Mouse (Mus musculus): ENCODE measurements around the gene Mydgf.

Mydgf gene

DNA sequence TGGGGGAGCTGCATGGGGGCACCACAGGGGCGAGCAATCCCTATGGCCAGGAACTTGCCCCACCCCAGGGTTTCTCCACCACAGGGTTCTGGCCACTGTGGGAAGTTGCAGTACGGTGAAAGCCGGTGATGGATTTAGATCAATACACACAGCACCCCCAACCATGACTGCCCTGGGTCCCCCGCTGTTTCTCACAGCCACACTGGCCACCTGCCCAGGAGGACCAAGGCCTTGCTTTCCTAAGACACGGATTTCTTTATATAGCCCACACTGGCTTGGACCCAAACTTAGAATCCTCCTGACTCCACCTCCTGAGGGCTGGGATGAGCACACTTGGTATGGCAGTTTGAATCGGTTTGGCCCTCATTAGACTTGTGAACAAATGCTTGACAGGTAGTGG, 7.5 kb upstream of the Mydgf start:
- no peak for DNase-seq

DNA sequence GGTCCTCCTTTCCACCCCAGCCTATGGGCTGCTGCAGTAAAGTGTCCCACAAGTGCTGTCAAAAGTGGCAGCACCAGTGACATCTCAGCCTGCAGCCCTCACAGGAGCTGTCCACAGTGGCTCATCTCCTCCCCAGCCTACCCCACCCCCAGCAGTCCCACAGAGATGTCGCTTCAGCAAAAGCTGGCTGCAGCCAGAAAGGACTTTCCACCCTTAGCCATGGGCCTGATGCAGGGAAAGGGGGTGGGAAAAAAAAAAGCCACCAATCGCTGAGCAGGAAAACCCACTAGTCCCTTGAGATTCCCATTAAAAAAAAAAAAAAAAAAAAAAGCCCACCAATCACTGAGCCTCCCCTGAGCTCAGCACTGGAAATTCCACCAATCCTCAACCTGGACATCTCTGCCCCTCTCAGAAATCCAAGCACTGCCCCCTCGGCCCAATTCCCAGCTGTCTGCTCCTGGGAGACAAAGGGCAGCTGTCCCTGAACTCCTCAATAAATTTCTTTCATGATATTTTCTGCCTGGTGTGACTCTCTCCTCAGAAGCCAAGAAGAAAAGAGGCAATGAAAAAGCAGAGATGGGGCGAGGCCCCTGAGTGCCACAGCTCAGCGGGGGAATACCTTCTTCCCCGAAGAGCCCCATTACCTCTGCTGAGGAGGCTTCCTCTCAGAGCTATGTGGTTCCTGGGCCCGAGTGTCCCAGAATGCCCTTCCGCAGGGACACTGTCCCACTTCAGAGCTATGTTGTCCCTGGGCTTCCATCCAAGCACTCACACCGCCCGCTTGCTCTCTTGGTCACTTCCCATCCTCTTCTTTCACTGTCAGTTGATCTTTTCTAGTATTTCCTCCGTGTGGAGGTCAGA, 1.8 kb upstream of the Mydgf start:
- no peak for DNase-seq

DNA sequence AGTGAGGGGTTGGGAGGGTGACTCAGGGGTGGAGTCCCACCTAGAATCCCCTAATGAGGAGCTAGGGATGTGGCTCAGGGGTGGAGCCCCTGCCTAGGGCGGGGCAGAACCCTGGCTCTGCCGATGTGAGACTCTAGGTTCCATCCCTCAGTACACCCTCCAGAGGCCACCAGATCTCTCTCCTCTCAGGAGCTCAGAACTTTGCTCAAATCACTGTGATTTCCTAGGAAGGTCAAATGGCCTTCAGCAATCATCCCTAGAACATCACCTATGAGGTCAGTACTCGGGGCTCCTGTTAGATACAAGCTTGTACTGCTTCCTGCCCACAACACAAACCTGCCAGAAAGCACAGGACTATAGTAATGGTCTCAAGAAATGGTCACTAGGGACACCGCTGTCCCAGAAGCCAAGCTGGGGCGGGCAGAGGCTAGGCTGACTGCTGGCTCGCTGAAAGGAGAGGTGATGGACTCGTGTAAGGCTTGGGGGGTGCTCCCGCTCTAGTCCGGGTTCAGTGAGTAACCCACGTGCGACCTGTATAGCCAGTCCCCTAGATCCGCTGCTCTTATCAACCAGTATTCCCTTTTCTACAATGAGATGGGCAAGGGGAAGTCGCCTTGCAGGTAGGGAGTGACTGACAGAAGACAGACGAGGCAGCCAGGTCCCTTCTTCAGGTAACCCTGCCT, 604 bp downstream of the Mydgf start:
- no peak for DNase-seq

DNA sequence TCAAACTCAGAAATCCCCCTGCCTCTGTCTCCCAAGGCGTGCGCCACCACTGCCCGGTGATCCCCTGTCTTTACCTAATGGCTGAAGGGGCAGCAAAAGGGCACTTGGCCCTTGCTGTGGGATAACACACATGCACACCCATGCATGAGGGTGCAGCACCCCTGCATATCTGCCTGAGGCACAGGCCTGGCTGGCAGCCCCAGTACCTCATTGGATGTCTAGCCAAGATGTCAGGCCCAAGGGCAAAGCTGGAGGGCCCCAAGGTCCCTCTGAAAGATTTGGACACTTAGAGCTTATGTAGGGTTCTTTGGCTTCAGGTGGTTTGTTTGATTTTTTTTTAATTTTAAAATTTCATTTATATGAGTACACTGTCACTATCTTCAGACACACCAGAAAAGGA, 8.3 kb downstream of the Mydgf start:
- no peak for DNase-seq

DNA sequence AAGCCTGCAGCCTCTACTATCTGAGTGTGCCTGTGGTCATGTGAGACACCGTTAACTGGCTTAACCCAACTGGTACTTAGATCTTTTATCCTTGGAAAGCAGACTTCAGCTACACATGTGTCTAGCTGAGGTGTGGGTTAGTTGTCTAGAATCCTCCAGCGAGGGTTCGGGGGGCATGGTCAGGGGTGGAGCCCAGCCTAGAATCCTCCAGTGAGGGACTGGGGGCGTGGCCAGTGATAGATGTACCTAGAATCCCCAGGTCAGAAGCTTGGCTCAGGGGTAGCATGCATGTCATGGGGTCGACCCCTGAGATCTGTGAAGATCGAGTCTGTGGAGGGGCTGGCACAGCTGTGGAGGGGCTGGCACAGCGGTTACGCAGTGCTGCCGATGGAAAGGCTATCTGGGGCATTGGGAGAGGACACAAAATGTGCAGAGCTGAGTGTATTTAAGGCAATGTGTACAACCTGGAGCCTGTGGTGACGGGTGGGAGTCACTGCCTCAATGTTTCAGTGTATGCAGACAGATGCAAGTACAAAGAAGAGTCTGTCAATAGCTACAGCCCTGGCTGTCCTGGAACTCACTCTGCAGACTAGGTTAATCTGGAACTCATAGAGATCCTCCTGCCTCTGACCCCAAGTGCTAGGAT, 10.2 kb downstream of the Mydgf start:
- no peak for DNase-seq

DNA sequence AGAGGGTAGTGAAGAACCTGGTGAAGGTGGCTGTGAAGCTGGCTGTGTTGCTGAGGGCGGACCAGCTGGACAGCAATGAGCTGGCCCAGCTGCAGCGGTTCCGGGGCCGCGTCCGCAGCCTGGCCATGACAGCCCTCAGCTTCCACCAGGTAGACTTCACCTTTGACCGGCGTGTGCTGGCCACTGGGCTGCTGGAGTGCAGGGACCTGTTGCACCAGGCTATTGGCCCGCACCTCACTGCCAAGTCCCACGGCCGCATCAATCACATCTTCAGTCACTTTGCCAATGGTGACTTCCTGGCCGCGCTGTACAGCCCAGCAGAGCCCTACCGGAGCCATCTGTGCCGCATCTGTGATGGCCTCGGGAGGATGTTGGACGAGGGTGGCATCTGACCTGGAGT, 11.8 kb downstream of the Mydgf start:
- no peak for DNase-seq

DNA sequence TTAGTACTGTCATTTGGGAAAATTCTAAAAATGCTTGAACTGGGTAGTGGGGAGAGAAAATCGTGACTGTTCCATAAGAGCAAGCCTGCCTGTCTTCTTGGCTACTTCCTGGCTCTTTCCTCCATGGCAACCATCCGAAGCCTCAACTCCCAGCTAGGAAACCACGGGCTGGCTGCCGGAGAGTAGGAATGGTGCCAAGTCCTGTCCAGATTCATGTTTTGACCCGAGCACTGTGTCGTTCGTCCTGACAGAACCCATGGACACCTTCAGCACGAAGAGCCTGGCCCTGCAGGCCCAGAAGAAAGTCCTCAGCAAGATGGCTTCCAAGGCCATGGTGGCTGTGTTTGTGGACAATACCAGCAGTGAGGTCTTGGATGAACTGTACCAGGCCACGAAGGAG, 12.3 kb downstream of the Mydgf start:
- DNase-seq: no peak

DNA sequence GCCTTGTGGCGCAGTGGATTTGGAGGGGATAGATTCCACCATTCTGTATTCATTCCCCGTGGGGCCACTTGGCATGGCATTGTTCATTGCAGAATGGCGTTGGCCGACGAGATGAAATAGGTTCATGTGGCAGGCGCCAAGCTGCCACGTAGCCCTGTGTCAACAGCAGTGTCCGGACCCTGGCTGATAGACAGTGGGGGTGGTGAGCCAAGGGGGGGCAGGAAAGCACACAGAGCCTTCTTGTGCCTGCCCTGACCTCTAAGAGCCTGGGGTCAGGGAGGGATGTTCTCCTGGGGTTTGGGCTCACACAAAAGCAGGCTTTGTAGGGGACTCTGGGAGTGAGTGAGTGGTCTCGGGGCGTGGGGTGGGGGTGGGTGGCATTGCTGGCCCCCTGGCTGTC, 13.1 kb downstream of the Mydgf start:
- no peak for DNase-seq

DNA sequence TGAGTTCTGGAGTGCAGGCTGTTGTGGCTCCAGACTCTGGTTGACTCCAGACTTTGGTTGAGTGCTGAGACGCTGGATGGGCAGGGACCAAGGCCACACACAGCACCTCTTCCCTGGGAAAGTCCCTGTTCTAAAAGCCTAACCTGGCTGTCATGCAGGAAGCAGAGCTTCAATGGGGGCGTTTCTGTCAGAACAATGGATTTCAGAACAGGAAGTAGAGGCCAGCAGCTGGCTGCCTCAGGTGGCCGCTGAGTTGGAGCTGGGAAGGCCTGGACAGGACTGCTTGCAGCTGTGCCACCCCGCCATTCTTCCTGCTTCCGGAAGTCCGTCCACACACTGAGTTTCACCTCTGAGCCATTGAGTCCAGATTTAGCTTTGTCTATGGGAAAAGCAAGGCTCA, 13.9 kb downstream of the Mydgf start:
- DNase-seq: no peak

DNA sequence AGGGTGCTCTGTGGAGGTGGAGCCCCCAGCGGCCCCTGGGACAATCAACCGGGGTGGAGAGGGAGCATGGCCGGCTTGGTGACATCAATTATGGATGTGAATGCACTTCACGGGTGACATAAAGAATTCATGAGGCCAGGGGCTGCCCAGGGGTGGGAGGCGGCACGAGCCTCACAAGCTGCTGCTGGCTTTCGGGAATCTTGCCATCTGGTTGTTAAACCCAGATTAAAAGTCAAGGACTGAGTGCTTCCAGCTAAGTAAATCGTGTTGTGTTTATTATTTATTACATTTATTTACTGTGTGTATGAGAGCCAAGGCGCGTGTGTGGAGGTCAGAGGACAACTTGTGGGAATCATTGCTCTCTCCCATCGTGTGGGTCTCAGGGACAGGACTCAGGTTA, 18.0 kb downstream of the Mydgf start:
- no peak for DNase-seq

DNA sequence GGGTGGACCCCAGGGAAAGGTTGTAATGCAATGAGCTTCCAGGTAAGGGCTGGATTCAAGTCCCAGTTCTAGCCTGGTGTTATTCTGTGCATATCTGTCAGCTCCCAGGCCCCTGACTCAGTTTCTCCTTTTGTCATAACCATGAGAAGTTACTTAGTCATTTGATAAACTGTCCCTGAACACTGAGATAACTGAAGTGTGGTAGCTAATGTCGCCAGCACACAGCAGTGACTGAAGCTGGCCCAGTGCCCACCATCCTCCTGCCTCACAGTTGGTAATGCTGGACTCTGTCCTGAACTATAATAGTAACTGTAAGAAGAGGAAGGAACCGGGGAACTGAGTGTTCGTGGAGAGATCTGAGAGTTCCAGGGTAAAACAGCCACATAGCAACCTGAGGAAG, 19.2 kb downstream of the Mydgf start:
- DNase-seq: no peak

DNA sequence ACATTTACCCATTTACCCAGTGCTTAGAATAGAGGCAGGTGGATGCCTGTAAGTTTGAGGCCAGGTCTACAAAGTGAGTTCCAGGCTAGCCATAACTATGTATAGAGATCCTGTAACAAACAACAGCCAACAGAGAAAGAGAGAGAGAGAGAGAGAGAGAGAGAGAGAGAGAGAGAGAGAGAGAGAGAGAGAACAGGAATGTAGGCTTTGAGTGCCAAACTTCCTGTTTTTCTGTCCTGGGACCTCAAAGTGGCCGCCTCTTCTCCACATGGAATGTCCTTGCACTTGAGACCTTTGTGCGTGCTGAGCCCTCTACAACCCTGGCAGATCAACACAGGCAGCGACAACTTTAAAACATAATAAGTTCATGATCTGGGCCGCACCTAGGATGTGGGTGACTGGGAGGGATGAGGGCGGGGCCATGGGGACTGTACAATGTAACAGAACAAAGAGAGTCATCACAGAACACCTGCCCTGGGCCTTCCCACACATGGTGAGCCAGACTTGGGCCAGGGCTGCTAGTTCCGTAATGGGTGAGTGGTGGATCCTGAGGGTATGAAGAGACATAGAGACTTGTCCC, 20.1 kb downstream of the Mydgf start:
- no peak for DNase-seq

DNA sequence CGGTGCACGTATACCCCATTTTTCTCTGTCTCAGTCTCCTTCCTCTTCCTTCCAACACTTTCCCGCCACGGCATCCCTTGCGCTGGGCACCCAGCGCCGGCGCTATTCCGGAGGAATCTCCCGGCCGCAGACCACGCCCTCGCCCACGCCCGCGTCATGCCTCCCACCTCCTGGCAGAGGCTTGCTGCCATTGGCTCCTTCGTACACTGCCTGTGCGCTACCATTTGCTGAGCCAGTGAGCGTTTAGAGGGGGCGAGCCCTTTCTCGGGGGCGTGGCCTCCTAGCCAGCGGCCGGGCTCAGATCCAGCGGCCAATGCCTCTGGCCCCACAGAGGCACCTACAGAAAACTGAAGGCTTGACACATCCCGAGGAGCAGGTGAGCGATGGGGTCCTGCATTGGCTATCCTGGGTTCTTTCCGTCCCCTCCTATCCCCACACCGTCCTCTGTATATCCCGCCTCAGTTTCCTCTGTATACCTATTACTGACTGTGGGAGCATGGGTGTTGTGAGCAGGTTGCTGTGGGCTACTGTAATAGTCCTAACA, 21.4 kb downstream of the Mydgf start, which contains the start of gene Tnfaip8l1:
Gene Tnfaip8l1, plus strand, starts transcription at position 247 of the 544 bp plus-strand sequence.
- DNase-seq: peak; percentile 90

DNA sequence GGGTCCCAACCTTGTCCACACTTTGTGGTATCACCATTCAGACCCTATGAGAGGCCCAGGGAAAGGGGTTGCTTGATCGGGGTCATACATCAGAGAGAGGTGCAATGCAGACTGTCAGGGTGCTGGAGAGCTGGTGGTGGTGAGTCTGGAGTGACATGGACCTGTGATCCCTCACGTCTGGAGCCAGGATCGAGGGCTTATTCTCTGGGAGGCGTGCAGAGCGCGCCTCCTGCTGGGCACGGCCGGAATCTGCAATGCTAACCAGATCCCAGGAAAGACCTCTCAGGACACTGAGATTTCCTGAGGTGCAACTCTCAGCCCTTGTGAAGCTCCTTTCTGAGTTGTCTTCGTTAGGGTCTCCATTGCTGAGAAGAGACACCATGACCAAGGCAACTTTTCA, 24.0 kb downstream of the Mydgf start:
- DNase-seq: peak; percentile 55

DNA sequence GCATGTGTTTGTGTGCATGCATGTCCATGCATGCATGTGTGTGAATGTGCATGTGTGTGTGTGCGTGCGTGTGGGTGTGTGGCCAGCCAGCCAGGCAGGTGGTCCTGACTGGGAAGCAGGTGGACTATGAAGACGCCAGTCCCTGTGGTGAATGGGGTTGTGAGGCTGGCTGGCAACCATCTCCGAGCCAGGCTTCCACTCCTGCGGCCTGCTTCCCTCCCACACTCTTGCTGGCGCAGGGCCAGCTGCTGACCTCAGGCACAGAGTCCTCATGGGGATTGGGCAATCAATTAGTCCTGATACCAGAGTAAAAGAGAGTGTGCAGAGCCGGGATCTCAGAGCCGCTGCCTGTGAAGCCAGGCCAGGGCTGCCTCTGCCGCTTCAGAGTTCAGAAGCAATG, 30.1 kb downstream of the Mydgf start:
- peak; percentile 49 for DNase-seq

DNA sequence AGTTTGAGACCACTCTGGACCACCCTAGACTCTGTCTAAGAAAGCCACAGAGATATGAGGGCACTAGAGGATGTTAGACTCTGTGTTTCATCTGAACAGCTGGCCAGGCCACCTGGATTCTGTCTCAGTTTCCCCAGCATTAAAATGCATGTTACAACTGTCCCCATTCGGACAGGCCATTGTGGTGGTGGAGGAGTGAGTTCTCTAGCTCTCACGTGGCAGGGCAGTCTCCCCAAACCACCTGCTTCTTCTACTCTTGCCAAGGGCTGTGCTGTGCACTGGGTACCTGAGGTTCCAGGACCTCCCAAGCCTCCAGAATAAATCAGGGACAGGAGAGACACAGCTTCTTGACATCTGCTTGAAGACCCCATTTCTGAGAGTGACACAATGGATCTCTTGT, 33.8 kb downstream of the Mydgf start:
- DNase-seq: no peak

DNA sequence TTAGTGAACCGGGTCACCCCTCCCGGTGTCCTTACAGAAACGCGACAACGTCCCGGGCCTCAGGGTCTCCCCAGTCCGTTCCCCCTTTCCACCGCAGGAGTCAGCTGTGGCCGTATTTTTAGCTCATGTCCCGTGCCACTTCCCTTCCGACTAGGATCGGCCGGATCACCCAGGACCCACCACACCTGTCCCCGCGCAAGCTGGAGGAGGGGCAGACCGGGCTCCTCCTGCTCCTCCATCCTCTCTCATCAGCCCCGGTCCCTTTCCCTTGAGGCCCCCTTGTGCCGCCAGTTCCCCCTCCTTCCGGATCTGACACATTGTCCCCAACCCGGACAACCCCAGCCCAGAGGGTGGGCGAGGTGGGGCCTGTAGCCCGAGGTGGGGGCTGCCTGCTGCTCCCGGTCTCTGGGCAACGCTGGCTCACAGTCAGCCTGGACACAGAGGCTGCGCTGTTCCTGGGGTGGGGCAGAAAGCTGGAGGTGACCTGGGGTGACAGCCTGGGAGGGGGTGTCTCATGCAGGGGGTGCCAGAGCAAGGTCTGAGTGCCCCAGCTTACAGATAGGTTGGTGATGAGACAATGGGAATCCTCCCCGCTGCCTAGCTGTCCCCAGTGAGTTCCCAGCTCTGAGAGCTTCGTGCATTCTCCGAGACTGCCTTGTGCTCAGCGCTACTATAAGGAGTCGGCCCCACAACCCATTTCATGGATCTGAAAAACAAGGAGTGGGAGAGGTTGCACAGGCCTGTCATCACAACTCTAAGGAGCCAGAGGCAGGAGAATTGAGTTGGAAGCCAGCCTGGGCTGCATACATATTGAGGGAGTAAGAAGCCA, 34.7 kb downstream of the Mydgf start:
- DNase-seq: no peak

DNA sequence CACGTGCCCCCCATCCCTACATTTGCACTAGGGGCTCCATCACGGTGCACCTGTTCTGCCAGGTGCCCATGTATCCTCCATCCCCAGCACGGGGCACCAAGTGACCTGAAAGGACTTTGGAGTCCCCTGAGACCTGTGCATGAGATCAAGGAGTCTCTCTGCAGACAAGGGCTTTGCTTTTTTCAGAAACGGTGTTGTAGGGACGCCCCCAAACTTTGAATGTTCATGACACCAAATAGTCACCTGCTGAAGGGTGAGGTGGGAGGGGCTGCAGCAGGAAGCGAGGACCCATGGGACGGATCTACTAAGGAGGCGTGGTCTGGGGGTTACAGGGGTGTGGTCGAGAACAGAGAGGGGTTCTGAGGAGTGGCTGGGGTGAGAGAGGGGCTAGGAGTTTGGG, 35.4 kb downstream of the Mydgf start:
- no peak for DNase-seq

DNA sequence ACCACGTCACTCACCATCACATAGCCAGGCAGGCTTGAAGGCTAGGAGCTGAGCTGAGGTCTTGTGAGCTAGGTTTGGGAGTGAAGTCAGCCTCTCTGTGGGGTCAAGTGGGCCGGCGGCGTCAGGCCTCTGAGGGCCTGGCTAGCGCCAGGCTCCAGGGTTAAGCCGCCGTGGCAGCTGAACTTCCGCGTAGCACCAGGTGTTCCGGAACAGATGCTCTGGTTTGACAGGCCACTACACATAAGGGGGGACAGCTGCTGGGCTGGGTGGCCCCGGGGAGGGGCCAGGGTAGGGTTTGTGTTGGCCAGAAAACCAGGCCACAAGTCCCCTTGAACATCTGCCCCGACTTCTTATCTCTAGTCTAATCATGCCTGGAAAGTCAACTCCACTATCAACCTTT, 36.3 kb downstream of the Mydgf start:
- no peak for DNase-seq

DNA sequence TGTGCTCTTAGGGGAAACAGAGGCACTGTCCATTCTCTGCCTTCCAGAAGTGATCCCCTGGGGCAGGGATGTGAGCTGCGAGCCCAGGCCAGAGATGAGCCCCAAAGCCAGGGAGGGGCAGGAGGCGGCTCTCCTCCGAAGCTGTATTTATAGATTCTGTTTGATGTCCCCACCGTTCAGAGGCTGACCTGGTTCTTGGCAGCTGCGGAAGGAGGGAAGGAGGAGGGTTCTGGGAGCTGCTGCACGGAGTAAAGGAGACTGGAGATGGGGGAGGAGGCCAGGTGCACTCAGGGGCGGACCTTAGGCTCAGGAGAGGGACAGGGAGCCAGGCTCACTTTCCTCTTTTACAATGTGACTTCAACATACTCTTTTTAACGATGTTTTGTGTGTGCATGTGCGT, 37.6 kb downstream of the Mydgf start:
- no peak for DNase-seq

DNA sequence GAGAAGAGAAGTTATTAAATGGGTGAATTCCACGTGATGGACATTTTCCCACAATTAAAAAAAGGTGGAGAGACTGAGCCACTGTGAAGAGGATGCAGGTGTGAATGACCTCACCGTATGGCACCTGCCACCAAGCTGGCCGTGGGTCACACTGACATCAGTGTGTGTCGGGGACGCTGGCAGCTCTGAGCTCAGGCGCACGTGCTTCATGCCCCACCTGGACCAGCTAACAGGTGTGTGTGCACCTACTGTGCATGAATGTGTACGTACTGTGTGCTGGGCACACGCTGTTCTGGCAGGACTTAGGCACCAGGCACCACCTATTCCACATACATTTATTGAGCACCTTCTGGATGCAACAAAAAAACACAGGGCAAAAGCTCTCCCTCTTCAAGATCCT, 39.2 kb downstream of the Mydgf start:
- no peak for DNase-seq

All from right cerebral cortex, postnatal 4 days (tissue).